Mouse (Mus musculus): Measurements from ENCODE around the gene Wnk2. TPM values are rescaled to one million over a fixed set of nuclear protein-coding genes. Genes with fewer than 3 reads are reported as not detected.

Gene Wnk2
- polyA plus RNA-seq, 1 experiment from 2014 or later, result 4.3 TPM

DNA sequence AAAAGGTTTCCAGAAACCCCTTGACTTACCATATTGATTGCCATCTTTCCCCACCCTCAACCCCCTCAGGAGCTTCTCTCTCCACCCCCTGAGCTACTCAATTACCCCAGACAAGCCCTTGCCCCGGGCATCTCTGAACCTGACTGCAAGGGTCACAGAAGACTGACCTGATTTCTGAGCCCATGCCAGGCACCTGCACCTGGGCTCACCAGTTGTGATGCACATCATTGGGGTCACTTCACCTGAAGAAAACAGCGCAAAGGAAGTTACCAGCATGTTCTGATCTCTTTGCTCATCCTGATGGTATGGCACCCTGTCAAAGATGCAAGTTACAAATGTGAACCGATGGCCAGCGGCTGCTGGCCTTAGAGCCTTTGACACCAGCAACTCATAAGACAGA, 873 bp upstream of the Wnk2 start:
- H3K27me3 ChIP-seq (ENCODE audit: low read depth, poor library complexity, severe bottlenecking), result peaks cover 70% of the 10 kb centered on the region
- 76% methylated on average over 4 of the region's 4 CpGs for WGBS
- peaks cover 45% of the 10 kb centered on the region for H3K4me1 ChIP-seq

GRCm38 (mm10) chr13:49147007-49147857, 582 bp downstream of the Wnk2 start:
- H3K36me3 ChIP-seq, result 0 out of 2 replicates have a peak, but pooled peaks cover 4% of the 10 kb centered on the region
- H3K27ac ChIP-seq (replicated peaks), result peak overlapping the region; percentile 84
- peak; percentile 80 for DNase-seq (ENCODE audit: low spot score)
- under 1% methylated on average over 84 of the region's 98 CpGs for WGBS
- no peaks in the 10 kb centered on the region for H3K9me3 ChIP-seq (replicated peaks)
- peaks cover 52% of the 10 kb centered on the region for H3K4me1 ChIP-seq
- H3K4me3 ChIP-seq, result peak overlapping the region; percentile 92
- H3K27me3 ChIP-seq (ENCODE audit: low read depth, poor library complexity, severe bottlenecking), result peaks cover 70% of the 10 kb centered on the region

More for the DNA sequence above, 873 bp upstream of the Wnk2 start:
- H3K27ac ChIP-seq (replicated peaks), result no peak overlapping the region
- no peak for DNase-seq (ENCODE audit: low spot score)
- no peaks in the 10 kb centered on the region for H3K36me3 ChIP-seq
- no peak overlapping the region for H3K4me3 ChIP-seq
- H3K9me3 ChIP-seq (replicated peaks), result no peaks in the 10 kb centered on the region

GRCm38 (mm10) chr13:49146698-49147006, 1.2 kb downstream of the Wnk2 start:
- 0 out of 2 replicates have a peak, but pooled peaks cover 4% of the 10 kb centered on the region for H3K36me3 ChIP-seq
- H3K4me1 ChIP-seq, result peaks cover 54% of the 10 kb centered on the region
- under 1% methylated on average over 44 of the region's 44 CpGs for WGBS
- H3K9me3 ChIP-seq (replicated peaks), result no peaks in the 10 kb centered on the region
- peak overlapping the region; percentile 92 for H3K4me3 ChIP-seq
- peaks cover 70% of the 10 kb centered on the region for H3K27me3 ChIP-seq (ENCODE audit: low read depth, poor library complexity, severe bottlenecking)
- DNase-seq (ENCODE audit: low spot score), result peak; percentile 49
- peak overlapping the region; percentile 84 for H3K27ac ChIP-seq (replicated peaks)

- WGBS, result 22% methylated on average over 17 of the region's 17 CpGs
- H3K4me3 ChIP-seq, result peak overlapping the region; percentile 92
- no peaks in the 10 kb centered on the region for H3K9me3 ChIP-seq (replicated peaks)
- H3K36me3 ChIP-seq, result 0 out of 2 replicates have a peak, but pooled peaks cover 4% of the 10 kb centered on the region
- DNase-seq (ENCODE audit: low spot score), result no peak
- peak overlapping the region; percentile 84 for H3K27ac ChIP-seq (replicated peaks)
- H3K27me3 ChIP-seq (ENCODE audit: low read depth, poor library complexity, severe bottlenecking), result peaks cover 70% of the 10 kb centered on the region
- H3K4me1 ChIP-seq, result peaks cover 54% of the 10 kb centered on the region
These were observed 1.6 kb downstream of the Wnk2 start for GRCm38 (mm10) chr13:49146040-49146697.

DNA sequence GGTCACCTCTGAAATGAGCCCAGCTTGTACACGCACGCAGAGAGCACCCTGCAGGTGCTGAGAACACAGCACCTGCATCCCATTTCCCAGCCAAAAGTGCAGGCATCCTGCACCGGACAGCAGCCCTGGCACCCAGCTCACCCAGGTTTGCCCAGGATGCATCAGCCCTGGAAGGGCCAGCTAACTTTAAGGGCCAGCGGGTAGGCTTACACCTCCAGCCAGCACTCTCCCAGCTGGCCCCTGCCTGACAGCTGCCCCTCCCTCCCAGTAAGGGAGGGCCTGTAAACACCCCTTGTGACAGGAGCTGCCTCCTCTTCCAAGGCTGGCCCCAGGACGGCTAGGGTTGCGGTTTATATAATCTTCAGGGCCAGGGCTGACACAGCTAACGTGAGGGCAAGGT, 2.4 kb downstream of the Wnk2 start:
- Histone ChIP-seq H3K36me3 (0 out of 2 replicates have a peak, but pooled peaks cover 4% of the 10 kb centered on the region), H3K4me3 (peak overlapping the region; percentile 92), H3K4me1 (peaks cover 57% of the 10 kb centered on the region), H3K27ac (replicated peaks) (no peak overlapping the region), H3K9me3 (replicated peaks) (no peaks in the 10 kb centered on the region), H3K27me3 (ENCODE audit: low read depth, poor library complexity, severe bottlenecking) (peaks cover 63% of the 10 kb centered on the region)
- no peak for DNase-seq (ENCODE audit: low spot score)
- WGBS, result 43% methylated on average over 7 of the region's 7 CpGs

- H3K36me3 ChIP-seq, result peaks cover 5% of the 10 kb centered on the region; the same call in 1 of the 2 replicates
- H3K4me1 ChIP-seq, result peaks cover 58% of the 10 kb centered on the region
- 65% methylated on average over 6 of the region's 6 CpGs for WGBS
- no peak for DNase-seq (ENCODE audit: low spot score)
- peak overlapping the region; percentile 11; the same call in 1 of the 2 replicates for H3K4me3 ChIP-seq
- H3K9me3 ChIP-seq (replicated peaks), result no peaks in the 10 kb centered on the region
- peaks cover 54% of the 10 kb centered on the region for H3K27me3 ChIP-seq (ENCODE audit: low read depth, poor library complexity, severe bottlenecking)
- no peak overlapping the region for H3K27ac ChIP-seq (replicated peaks)
These were observed 3.4 kb downstream of the Wnk2 start for GRCm38 (mm10) chr13:49144451-49144850.

- Histone ChIP-seq H3K27me3 (ENCODE audit: low read depth, poor library complexity, severe bottlenecking) (peaks cover 43% of the 10 kb centered on the region), H3K4me1 (peaks cover 58% of the 10 kb centered on the region), H3K36me3 (peaks cover 8% of the 10 kb centered on the region; the same call in 1 of the 2 replicates), H3K27ac (replicated peaks) (no peak overlapping the region), H3K9me3 (replicated peaks) (no peaks in the 10 kb centered on the region), H3K4me3 (no peak overlapping the region)
- DNase-seq (ENCODE audit: low spot score), result no peak
- WGBS, result 94% methylated on average over 7 of the region's 7 CpGs
These were observed 4.5 kb downstream of the Wnk2 start for GRCm38 (mm10) chr13:49143323-49143722.

DNA sequence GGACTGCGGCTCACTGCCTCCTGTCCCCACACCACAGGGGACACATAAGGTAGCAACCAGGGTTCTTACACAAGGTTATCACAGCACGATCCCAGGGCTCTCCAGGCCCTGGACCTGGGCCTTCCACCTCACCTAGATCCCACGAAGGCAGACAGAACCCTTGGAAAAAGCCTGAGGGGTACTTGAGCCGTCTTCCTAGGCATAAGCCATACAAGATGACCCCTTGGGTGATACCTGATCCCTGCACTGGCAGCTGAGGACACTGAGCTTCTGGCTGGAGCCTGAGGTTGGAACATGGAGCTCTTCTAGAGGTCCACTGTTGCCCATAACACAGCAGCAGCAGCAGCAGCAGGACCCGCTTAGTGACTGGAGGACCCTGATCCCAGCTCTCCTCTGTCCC, 5.4 kb downstream of the Wnk2 start:
- peaks cover 8% of the 10 kb centered on the region; the same call in 1 of the 2 replicates for H3K36me3 ChIP-seq
- H3K4me3 ChIP-seq, result no peak overlapping the region
- H3K27ac ChIP-seq (replicated peaks), result no peak overlapping the region
- peaks cover 49% of the 10 kb centered on the region for H3K4me1 ChIP-seq
- H3K9me3 ChIP-seq (replicated peaks), result no peaks in the 10 kb centered on the region
- no peak for DNase-seq (ENCODE audit: low spot score)
- WGBS, result 80% methylated on average over 5 of the region's 5 CpGs
- peaks cover 37% of the 10 kb centered on the region for H3K27me3 ChIP-seq (ENCODE audit: low read depth, poor library complexity, severe bottlenecking)

DNA sequence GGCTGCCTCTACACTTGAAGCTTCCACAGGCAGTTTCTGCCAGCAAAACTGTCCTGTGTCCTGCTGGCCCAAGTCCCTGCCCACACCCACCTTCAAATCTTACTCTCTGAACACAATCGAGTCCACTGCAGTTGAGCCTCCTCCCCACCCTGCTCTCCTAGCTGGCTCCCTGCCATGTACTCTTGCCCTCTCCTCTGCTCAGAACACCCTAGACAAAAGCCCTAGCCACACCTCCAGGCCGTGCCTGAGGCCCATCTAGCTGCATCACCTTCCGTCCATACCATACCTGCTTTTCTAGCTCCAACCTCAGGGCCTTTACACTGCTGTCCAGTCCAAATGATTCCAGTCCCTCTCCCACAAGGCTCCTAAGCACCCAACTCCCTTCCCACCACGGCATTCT, 7.2 kb downstream of the Wnk2 start:
- WGBS, result 82% methylated on average over 4 of the region's 4 CpGs
- no peak overlapping the region; the same call in 1 of the 2 replicates for H3K27ac ChIP-seq (replicated peaks)

GRCm38 (mm10) chr13:49134491-49134890, 13.3 kb downstream of the Wnk2 start:
- H3K36me3 ChIP-seq, result peaks cover 7% of the 10 kb centered on the region; the same call in 1 of the 2 replicates
- no peaks in the 10 kb centered on the region for H3K27me3 ChIP-seq (ENCODE audit: low read depth, poor library complexity, severe bottlenecking)
- DNase-seq (ENCODE audit: low spot score), result no peak
- no peak overlapping the region for H3K27ac ChIP-seq (replicated peaks)
- H3K4me1 ChIP-seq, result peaks cover 32% of the 10 kb centered on the region
- 96% methylated on average over 11 of the region's 11 CpGs for WGBS
- no peaks in the 10 kb centered on the region for H3K9me3 ChIP-seq (replicated peaks)
- no peak overlapping the region for H3K4me3 ChIP-seq

More for the DNA sequence above, 7.2 kb downstream of the Wnk2 start:
- Histone ChIP-seq H3K27me3 (ENCODE audit: low read depth, poor library complexity, severe bottlenecking) (peaks cover 20% of the 10 kb centered on the region), H3K4me1 (peaks cover 31% of the 10 kb centered on the region), H3K4me3 (no peak overlapping the region), H3K36me3 (peaks cover 8% of the 10 kb centered on the region; the same call in 1 of the 2 replicates), H3K9me3 (replicated peaks) (no peaks in the 10 kb centered on the region)
- no peak for DNase-seq (ENCODE audit: low spot score)

DNA sequence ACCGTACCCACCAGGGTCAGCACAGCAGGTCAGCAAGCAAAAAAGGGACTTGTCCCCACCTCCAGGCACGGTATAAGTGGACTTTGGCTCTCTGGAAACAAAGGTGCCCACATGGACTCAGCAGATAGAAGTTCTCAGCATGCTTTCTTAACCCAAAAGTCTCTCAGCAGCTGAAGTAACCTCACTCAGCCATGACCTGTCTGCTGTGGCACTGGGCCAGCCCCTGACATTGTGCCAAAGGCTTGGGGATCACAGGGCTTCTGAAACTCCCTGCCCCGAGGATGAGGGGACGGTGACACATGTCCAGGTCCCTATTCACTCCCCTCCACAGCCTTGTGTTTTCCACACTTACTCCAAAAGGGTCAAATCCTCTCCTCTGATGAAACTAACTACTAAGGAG, 14.7 kb downstream of the Wnk2 start:
- Histone ChIP-seq H3K4me1 (peaks cover 45% of the 10 kb centered on the region), H3K4me3 (no peak overlapping the region), H3K27me3 (ENCODE audit: low read depth, poor library complexity, severe bottlenecking) (no peaks in the 10 kb centered on the region), H3K36me3 (0 out of 2 replicates have a peak, but pooled peaks cover 4% of the 10 kb centered on the region), H3K9me3 (replicated peaks) (no peaks in the 10 kb centered on the region), H3K27ac (replicated peaks) (no peak overlapping the region)
- 83% methylated on average over 4 of the region's 4 CpGs for WGBS
- DNase-seq (ENCODE audit: low spot score), result no peak

DNA sequence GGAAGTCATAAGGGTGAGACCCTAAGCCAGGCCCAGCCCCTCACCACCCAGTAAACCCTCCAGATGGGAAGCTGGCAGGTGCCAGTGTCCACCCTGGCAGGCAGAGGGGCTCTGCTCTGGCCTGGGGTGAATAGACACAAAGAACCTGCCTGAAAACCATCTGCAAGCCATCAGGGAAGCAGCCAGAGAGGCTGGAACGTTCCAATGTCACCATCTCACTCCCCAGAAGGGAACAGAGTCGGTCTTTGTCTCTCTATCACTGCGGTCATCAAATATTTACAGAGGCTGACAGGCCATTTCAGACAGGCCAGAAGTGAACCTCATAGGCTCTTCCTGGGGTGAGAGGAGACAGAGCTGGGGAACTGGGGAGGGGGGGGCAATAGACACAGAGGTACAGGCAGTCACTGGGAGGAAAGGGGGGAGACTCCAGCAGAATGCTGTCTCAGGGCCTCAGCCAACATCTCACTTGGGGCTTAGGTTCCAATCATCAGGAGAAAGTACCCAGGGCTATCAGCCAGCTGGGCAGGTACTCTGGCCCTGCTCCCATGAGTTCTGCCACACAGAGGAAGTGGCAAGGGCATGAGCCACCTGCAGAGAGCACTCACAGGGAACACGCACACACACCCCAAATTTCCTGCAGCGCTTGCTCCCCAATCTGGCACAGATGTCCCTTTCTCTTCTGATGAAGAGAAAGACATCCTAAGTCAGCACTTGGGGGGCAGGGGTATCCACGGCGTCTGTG, 15.7 kb downstream of the Wnk2 start:
- peaks cover 56% of the 10 kb centered on the region for H3K4me1 ChIP-seq
- H3K9me3 ChIP-seq (replicated peaks), result no peaks in the 10 kb centered on the region
- no peak for DNase-seq (ENCODE audit: low spot score)
- WGBS, result 84% methylated on average over 7 of the region's 7 CpGs
- H3K27ac ChIP-seq (replicated peaks), result peak overlapping the region; percentile 82
- 0 out of 2 replicates have a peak, but pooled peaks cover 4% of the 10 kb centered on the region for H3K36me3 ChIP-seq
- no peaks in the 10 kb centered on the region for H3K27me3 ChIP-seq (ENCODE audit: low read depth, poor library complexity, severe bottlenecking)
- no peak overlapping the region for H3K4me3 ChIP-seq

All from midbrain, embryonic 10.5 days (tissue).